Mouse (Mus musculus): Measurements from ENCODE around the gene Col6a6. TPM values are rescaled to one million over a fixed set of nuclear protein-coding genes. Genes with fewer than 3 reads are reported as not detected.
"Not testable (repeated sequence)": the region's sequence is repeated elsewhere in the genome, so short reads cannot be mapped to it uniquely, and the experiment has no call there.

Col6a6 gene
- polyA plus RNA-seq, 1 experiment from 2014 or later: 1.9 TPM

- 79% methylated on average over 2 of the region's 2 CpGs for WGBS
- no peak overlapping the region for H3K27ac ChIP-seq (ENCODE audit: low read length)
- peaks cover 29% of the 10 kb centered on the region for H3K36me3 ChIP-seq (ENCODE audit: control insufficient read depth, insufficient read depth, low read length)
Measured at GRCm38 (mm10) chr9:105672032-105672431, 155.9 kb downstream of the Col6a6 start.

GRCm38 (mm10) chr9:105670916-105671315, 157.0 kb downstream of the Col6a6 start:
- no peak for ATAC-seq (ENCODE audit: insufficient number of reproducible peaks, insufficient read depth, low FRiP score, low read depth)
- peaks cover 23% of the 10 kb centered on the region for H3K36me3 ChIP-seq (ENCODE audit: control insufficient read depth, insufficient read depth, low read length)
- H3K27me3 ChIP-seq (ENCODE audit: control insufficient read depth, insufficient read depth, low read length): no peaks in the 10 kb centered on the region
- H3K27ac ChIP-seq (ENCODE audit: low read length): no peak overlapping the region
- H3K4me2 ChIP-seq (replicated peaks; ENCODE audit: low read depth, low read length): no peak overlapping the region
- no peaks in the 10 kb centered on the region for H3K4me1 ChIP-seq (ENCODE audit: control insufficient read depth, insufficient read depth, low read length)
- H3K9ac ChIP-seq (replicated peaks; ENCODE audit: low read depth, low read length): no peak overlapping the region
- H3K9me3 ChIP-seq (ENCODE audit: control insufficient read depth, low read depth, low read length): no peaks in the 10 kb centered on the region
- H3K4me3 ChIP-seq (ENCODE audit: low read depth, low read length): no peak overlapping the region
- 67% methylated on average over 4 of the region's 4 CpGs for WGBS

More at GRCm38 (mm10) chr9:105672032-105672431, 155.9 kb downstream of the Col6a6 start:
- H3K9ac ChIP-seq (replicated peaks; ENCODE audit: low read depth, low read length): no peak overlapping the region
- H3K4me3 ChIP-seq (ENCODE audit: low read depth, low read length): no peak overlapping the region
- H3K27me3 ChIP-seq (ENCODE audit: control insufficient read depth, insufficient read depth, low read length): no peaks in the 10 kb centered on the region
- no peak for ATAC-seq (ENCODE audit: insufficient number of reproducible peaks, insufficient read depth, low FRiP score, low read depth)
- no peaks in the 10 kb centered on the region for H3K4me1 ChIP-seq (ENCODE audit: control insufficient read depth, insufficient read depth, low read length)
- H3K4me2 ChIP-seq (replicated peaks; ENCODE audit: low read depth, low read length): no peak overlapping the region
- H3K9me3 ChIP-seq (ENCODE audit: control insufficient read depth, low read depth, low read length): no peaks in the 10 kb centered on the region

GRCm38 (mm10) chr9:105665269-105665668, 162.7 kb downstream of the Col6a6 start:
- H3K27ac ChIP-seq (ENCODE audit: low read length): no peak overlapping the region
- no peak overlapping the region for H3K4me2 ChIP-seq (replicated peaks; ENCODE audit: low read depth, low read length)
- no peak overlapping the region for H3K9ac ChIP-seq (replicated peaks; ENCODE audit: low read depth, low read length)
- 83% methylated on average over 7 of the region's 7 CpGs for WGBS
- ATAC-seq (ENCODE audit: insufficient number of reproducible peaks, insufficient read depth, low FRiP score, low read depth): 0 out of 2 replicates have a peak, but pooled peaks have one; percentile 49
- no peak overlapping the region for H3K4me3 ChIP-seq (ENCODE audit: low read depth, low read length)
- H3K4me1 ChIP-seq (ENCODE audit: control insufficient read depth, insufficient read depth, low read length): no peaks in the 10 kb centered on the region
- no peaks in the 10 kb centered on the region for H3K27me3 ChIP-seq (ENCODE audit: control insufficient read depth, insufficient read depth, low read length)
- peaks cover 29% of the 10 kb centered on the region for H3K36me3 ChIP-seq (ENCODE audit: control insufficient read depth, insufficient read depth, low read length)
- H3K9me3 ChIP-seq (ENCODE audit: control insufficient read depth, low read depth, low read length): no peaks in the 10 kb centered on the region

- H3K4me2 ChIP-seq (replicated peaks; ENCODE audit: low read depth, low read length): no peak overlapping the region
- H3K4me1 ChIP-seq (ENCODE audit: control insufficient read depth, insufficient read depth, low read length): no peaks in the 10 kb centered on the region
- no peak for ATAC-seq (ENCODE audit: insufficient number of reproducible peaks, insufficient read depth, low FRiP score, low read depth)
- H3K27me3 ChIP-seq (ENCODE audit: control insufficient read depth, insufficient read depth, low read length): no peaks in the 10 kb centered on the region
- no peak overlapping the region for H3K9ac ChIP-seq (replicated peaks; ENCODE audit: low read depth, low read length)
- WGBS: 94% methylated on average over 6 of the region's 6 CpGs
- peaks cover 15% of the 10 kb centered on the region for H3K36me3 ChIP-seq (ENCODE audit: control insufficient read depth, insufficient read depth, low read length)
- H3K9me3 ChIP-seq (ENCODE audit: control insufficient read depth, low read depth, low read length): no peaks in the 10 kb centered on the region
- H3K27ac ChIP-seq (ENCODE audit: low read length): no peak overlapping the region
- H3K4me3 ChIP-seq (ENCODE audit: low read depth, low read length): no peak overlapping the region
Measured at GRCm38 (mm10) chr9:105659877-105660276, 168.1 kb downstream of the Col6a6 start.

GRCm38 (mm10) chr9:105658216-105658615, 169.7 kb downstream of the Col6a6 start:
- Histone ChIP-seq H3K4me2 (replicated peaks; ENCODE audit: low read depth, low read length) (no peak overlapping the region), H3K4me3 (ENCODE audit: low read depth, low read length) (no peak overlapping the region), H3K4me1 (ENCODE audit: control insufficient read depth, insufficient read depth, low read length) (no peaks in the 10 kb centered on the region), H3K27ac (ENCODE audit: low read length) (no peak overlapping the region), H3K9ac (replicated peaks; ENCODE audit: low read depth, low read length) (no peak overlapping the region), H3K27me3 (ENCODE audit: control insufficient read depth, insufficient read depth, low read length) (no peaks in the 10 kb centered on the region), H3K9me3 (ENCODE audit: control insufficient read depth, low read depth, low read length) (no peaks in the 10 kb centered on the region), H3K36me3 (ENCODE audit: control insufficient read depth, insufficient read depth, low read length) (peaks cover 30% of the 10 kb centered on the region)
- ATAC-seq (ENCODE audit: insufficient number of reproducible peaks, insufficient read depth, low FRiP score, low read depth): no peak
- 95% methylated on average over 12 of the region's 12 CpGs for WGBS

GRCm38 (mm10) chr9:105656189-105656588, 171.8 kb downstream of the Col6a6 start:
- Histone ChIP-seq H3K27me3 (ENCODE audit: control insufficient read depth, insufficient read depth, low read length) (no peaks in the 10 kb centered on the region), H3K4me3 (ENCODE audit: low read depth, low read length) (no peak overlapping the region), H3K4me1 (ENCODE audit: control insufficient read depth, insufficient read depth, low read length) (no peaks in the 10 kb centered on the region), H3K9ac (replicated peaks; ENCODE audit: low read depth, low read length) (no peak overlapping the region), H3K36me3 (ENCODE audit: control insufficient read depth, insufficient read depth, low read length) (peaks cover 25% of the 10 kb centered on the region), H3K27ac (ENCODE audit: low read length) (no peak overlapping the region), H3K9me3 (ENCODE audit: control insufficient read depth, low read depth, low read length) (no peaks in the 10 kb centered on the region), H3K4me2 (replicated peaks; ENCODE audit: low read depth, low read length) (no peak overlapping the region)
- WGBS: 55% methylated on average over 2 of the region's 2 CpGs
- ATAC-seq (ENCODE audit: insufficient number of reproducible peaks, insufficient read depth, low FRiP score, low read depth): no peak

GRCm38 (mm10) chr9:105642460-105643371, 185.2 kb downstream of the Col6a6 start, which contains the start of gene Pik3r4:
Gene Pik3r4 (plus strand): TSS chr9:105642978.
- H3K9ac ChIP-seq (replicated peaks; ENCODE audit: low read depth, low read length): peak within 1 kb of the TSS; percentile 87
- H3K4me2 ChIP-seq (replicated peaks; ENCODE audit: low read depth, low read length): peak within 1 kb of the TSS; percentile 64
- peaks cover 6% of the 10 kb centered on the region; the same call in 1 of the 2 replicates for H3K4me1 ChIP-seq (ENCODE audit: control insufficient read depth, insufficient read depth, low read length)
- peak within 1 kb of the TSS; percentile 67 for H3K27ac ChIP-seq (ENCODE audit: low read length)
- no peaks in the 10 kb centered on the region for H3K9me3 ChIP-seq (ENCODE audit: control insufficient read depth, low read depth, low read length)
- WGBS: 5% methylated on average over 37 of the region's 37 CpGs
- H3K36me3 ChIP-seq (ENCODE audit: control insufficient read depth, insufficient read depth, low read length): peaks cover 9% of the 10 kb centered on the region; the same call in 1 of the 2 replicates
- ATAC-seq (ENCODE audit: insufficient number of reproducible peaks, insufficient read depth, low FRiP score, low read depth): peak; percentile 87
- H3K27me3 ChIP-seq (ENCODE audit: control insufficient read depth, insufficient read depth, low read length): no peaks in the 10 kb centered on the region
- H3K4me3 ChIP-seq (ENCODE audit: low read depth, low read length): peak within 1 kb of the TSS; percentile 95

GRCm38 (mm10) chr9:105641377-105641776, 186.6 kb downstream of the Col6a6 start:
- not testable (repeated sequence) for H3K27me3 ChIP-seq (ENCODE audit: control insufficient read depth, insufficient read depth, low read length); ATAC-seq (ENCODE audit: insufficient number of reproducible peaks, insufficient read depth, low FRiP score, low read depth); H3K27ac ChIP-seq (ENCODE audit: low read length); H3K9me3 ChIP-seq (ENCODE audit: control insufficient read depth, low read depth, low read length); H3K4me3 ChIP-seq (ENCODE audit: low read depth, low read length); H3K4me1 ChIP-seq (ENCODE audit: control insufficient read depth, insufficient read depth, low read length); H3K4me2 ChIP-seq (replicated peaks; ENCODE audit: low read depth, low read length); H3K36me3 ChIP-seq (ENCODE audit: control insufficient read depth, insufficient read depth, low read length); H3K9ac ChIP-seq (replicated peaks; ENCODE audit: low read depth, low read length)
- WGBS: 77% methylated on average over 6 of the region's 6 CpGs

Measured in stomach, embryonic 14.5 days (tissue).